Mouse (Mus musculus): ENCODE results near the gene Lrrc4. TPM values are rescaled to one million over a fixed set of nuclear protein-coding genes. Genes with fewer than 3 reads are reported as not detected.

The Lrrc4 gene
- polyA plus RNA-seq, 1 experiment = not detected

GRCm38 (mm10) chr6:28614856-28615255 lies 216.7 kb downstream of the Lrrc4 start:
- TF ChIP-seq CTCF (IDR thresholded peaks at IDR 0.05; ENCODE audit: control insufficient read depth, insufficient read depth, low read length) = no peak
- TF ChIP-seq POLR2A (IDR thresholded peaks at IDR 0.05; ENCODE audit: borderline replicate concordance, control insufficient read depth, low read depth, low read length) = no peak
- no peaks in the 10 kb centered on the region; the same call in 1 of the 2 replicates for H3K4me1 ChIP-seq (ENCODE audit: control insufficient read depth, insufficient read depth, low read length)
- no peak overlapping the region for H3K4me3 ChIP-seq (replicated peaks; ENCODE audit: control insufficient read depth, low read depth, low read length)
- H3K27ac ChIP-seq (ENCODE audit: control insufficient read depth, insufficient read depth, low read depth, low read length, poor library complexity) = no peak overlapping the region
- 51% methylated on average over 4 of the region's 4 CpGs for WGBS

DNA sequence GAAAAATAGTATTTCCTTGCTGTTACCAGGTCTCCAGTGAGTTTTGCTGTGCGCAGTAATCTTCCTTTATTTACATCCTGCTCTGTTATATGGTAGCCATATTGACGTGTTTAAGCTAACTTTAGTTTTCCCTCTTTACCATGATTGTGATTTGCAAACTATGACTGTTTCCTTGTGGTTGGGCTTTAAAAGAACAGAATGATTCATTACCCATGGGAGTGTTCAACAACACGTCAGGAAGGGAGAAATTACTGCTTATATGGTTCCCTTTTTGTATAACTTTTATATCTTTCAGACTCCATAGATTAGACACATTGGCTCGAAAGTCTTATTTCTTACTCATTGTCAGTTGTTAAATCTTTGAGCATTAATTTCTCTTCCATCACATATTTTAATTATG lies 218.1 kb downstream of the Lrrc4 start:
- no peak overlapping the region for H3K4me3 ChIP-seq (replicated peaks; ENCODE audit: control insufficient read depth, low read depth, low read length)
- 59% methylated on average over 4 of the region's 4 CpGs for WGBS
- H3K4me1 ChIP-seq (ENCODE audit: control insufficient read depth, insufficient read depth, low read length) = no peaks in the 10 kb centered on the region; the same call in 1 of the 2 replicates
- TF ChIP-seq CTCF (IDR thresholded peaks at IDR 0.05; ENCODE audit: control insufficient read depth, insufficient read depth, low read length) (no peak), POLR2A (IDR thresholded peaks at IDR 0.05; ENCODE audit: borderline replicate concordance, control insufficient read depth, low read depth, low read length) (no peak)
- H3K27ac ChIP-seq (ENCODE audit: control insufficient read depth, insufficient read depth, low read depth, low read length, poor library complexity) = no peak overlapping the region

Other genes starting within 250 kb of the Lrrc4 start
- gene Lep, start 228.5 kb upstream of the Lrrc4 start, polyA plus RNA-seq (2011; ENCODE audit: insufficient read depth, insufficient read length, low replicate concordance, missing spikeins) = not detected in 2 replicates